Mouse (Mus musculus): ENCODE data around the gene Gm29797. TPM values are rescaled to one million over a fixed set of nuclear protein-coding genes. Genes with fewer than 3 reads are reported as not detected.

Gm29797 gene
- polyA plus RNA-seq, 1 experiment from 2014 or later, result not detected

DNA sequence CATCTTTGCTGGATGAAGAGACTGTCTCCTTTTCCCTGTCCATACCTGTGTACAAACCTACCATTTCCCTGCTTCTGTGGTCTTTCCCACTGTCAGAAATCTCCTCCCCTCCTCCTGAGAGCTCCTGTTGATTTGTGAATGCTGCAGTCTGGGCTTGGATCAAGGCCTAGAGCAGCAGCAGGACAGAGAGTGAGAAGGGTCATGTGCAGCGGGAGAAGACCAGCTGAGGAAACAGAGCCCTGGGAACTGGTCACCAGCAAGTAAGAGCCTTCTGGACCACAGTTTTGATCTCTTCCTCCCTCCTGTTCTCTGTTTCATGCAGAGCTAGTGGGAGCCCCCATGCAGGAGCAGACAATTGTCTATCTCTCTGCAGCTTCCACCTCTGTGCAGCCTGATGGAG is 38.9 kb downstream of the Gm29797 start:
- Histone ChIP-seq H3K4me3 (ENCODE audit: low read depth, low read length) (no peak overlapping the region), H3K4me2 (ENCODE audit: low read depth) (no peak overlapping the region), H3K27me3 (ENCODE audit: control insufficient read depth, insufficient read depth, low read length) (no peaks in the 10 kb centered on the region), H3K9me3 (ENCODE audit: control insufficient read depth, low read length) (no peaks in the 10 kb centered on the region), H3K36me3 (ENCODE audit: control insufficient read depth, insufficient read depth, low read length) (no peaks in the 10 kb centered on the region), H3K9ac (ENCODE audit: low read length) (no peak overlapping the region), H3K27ac (ENCODE audit: low read depth, low read length) (no peak overlapping the region), H3K4me1 (ENCODE audit: control insufficient read depth, insufficient read depth, low read length) (peaks cover 8% of the 10 kb centered on the region)
- 79% methylated on average over 1 of the region's 1 CpGs for WGBS
- no peak for ATAC-seq (ENCODE audit: insufficient read depth, low FRiP score, low TSS enrichment)
- DNase-seq (ENCODE audit: low spot score), result no peak

DNA sequence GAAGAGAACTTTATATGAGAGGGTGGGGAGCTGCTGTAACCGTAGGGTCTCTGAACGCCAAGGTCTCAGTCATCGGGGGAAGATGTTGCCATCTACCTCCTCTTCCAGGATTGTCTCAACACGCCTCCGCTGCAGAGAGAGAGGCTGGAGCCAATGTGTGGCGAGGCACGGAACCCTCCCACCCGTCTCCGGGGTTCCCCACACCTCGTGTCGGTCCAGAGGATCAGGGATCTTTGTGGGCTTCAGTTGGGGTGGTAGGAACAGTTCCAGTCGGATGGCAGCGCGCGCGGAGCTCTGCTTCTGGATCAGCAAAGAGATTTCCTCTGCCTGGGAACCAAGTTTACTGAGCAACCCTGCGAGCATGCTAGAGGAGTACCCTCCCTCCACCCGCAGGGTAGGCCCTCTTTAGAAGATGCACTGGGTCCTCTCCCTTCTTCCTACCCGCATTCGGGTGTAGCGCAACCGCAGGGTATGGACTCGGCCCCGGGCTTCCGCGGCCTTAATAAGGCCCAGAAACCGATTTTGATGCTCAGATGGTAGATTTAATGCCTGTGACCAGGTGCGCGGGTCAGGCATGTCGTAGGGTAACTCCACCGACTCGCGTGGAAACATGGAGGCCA is 40.1 kb downstream of the Gm29797 start:
- WGBS, result 72% methylated on average over 33 of the region's 33 CpGs
- DNase-seq (ENCODE audit: low spot score) (no peak), ATAC-seq (ENCODE audit: insufficient read depth, low FRiP score, low TSS enrichment) (no peak)
- no peak overlapping the region for H3K9ac ChIP-seq (ENCODE audit: low read length)
- H3K4me1 ChIP-seq (ENCODE audit: control insufficient read depth, insufficient read depth, low read length), result peaks cover 8% of the 10 kb centered on the region
- no peak overlapping the region for H3K27ac ChIP-seq (ENCODE audit: low read depth, low read length)
- no peaks in the 10 kb centered on the region for H3K27me3 ChIP-seq (ENCODE audit: control insufficient read depth, insufficient read depth, low read length)
- H3K36me3 ChIP-seq (ENCODE audit: control insufficient read depth, insufficient read depth, low read length), result no peaks in the 10 kb centered on the region
- H3K4me3 ChIP-seq (ENCODE audit: low read depth, low read length), result no peak overlapping the region
- no peak overlapping the region for H3K4me2 ChIP-seq (ENCODE audit: low read depth)
- no peaks in the 10 kb centered on the region for H3K9me3 ChIP-seq (ENCODE audit: control insufficient read depth, low read length)

DNA sequence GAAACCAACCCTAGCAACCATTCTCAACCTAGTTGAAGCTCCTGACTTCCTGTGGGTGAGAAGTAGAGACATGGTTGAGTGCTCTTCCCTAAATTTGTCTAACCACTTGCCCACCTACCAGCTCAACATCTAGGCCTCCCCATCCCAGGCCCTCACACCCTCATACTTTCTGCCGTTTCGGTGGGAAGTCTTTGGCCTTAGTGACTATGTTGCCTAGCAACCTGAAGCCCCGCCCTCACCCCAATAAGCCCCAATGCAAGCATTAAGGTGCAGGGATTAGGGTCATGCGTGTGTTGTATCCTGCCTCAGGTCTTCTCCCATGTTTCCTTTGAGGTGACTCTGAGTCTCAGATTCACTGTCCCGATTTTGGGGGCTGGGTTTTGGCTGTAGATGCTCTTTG is 41.4 kb downstream of the Gm29797 start, which contains the start of gene Lkaaear1:
Gene Lkaaear1, minus strand, starts transcription at position 202 of the 400 bp plus-strand sequence.
- no peaks in the 10 kb centered on the region for H3K27me3 ChIP-seq (ENCODE audit: control insufficient read depth, insufficient read depth, low read length)
- no peak within 1 kb of the TSS for H3K4me2 ChIP-seq (ENCODE audit: low read depth)
- H3K4me3 ChIP-seq (ENCODE audit: low read depth, low read length), result no peak within 1 kb of the TSS
- no peaks in the 10 kb centered on the region for H3K36me3 ChIP-seq (ENCODE audit: control insufficient read depth, insufficient read depth, low read length)
- no peak within 1 kb of the TSS for H3K27ac ChIP-seq (ENCODE audit: low read depth, low read length)
- 47% methylated on average over 5 of the region's 5 CpGs for WGBS
- no peaks in the 10 kb centered on the region for H3K9me3 ChIP-seq (ENCODE audit: control insufficient read depth, low read length)
- H3K4me1 ChIP-seq (ENCODE audit: control insufficient read depth, insufficient read depth, low read length), result no peaks in the 10 kb centered on the region; the same call in 1 of the 2 replicates
- ATAC-seq (ENCODE audit: insufficient read depth, low FRiP score, low TSS enrichment) (no peak), DNase-seq (ENCODE audit: low spot score) (no peak)
- H3K9ac ChIP-seq (ENCODE audit: low read length), result no peak within 1 kb of the TSS

GRCm38 (mm10) chr2:181706668-181707067 is 49.8 kb downstream of the Gm29797 start:
- no peaks in the 10 kb centered on the region for H3K27me3 ChIP-seq (ENCODE audit: control insufficient read depth, insufficient read depth, low read length)
- H3K4me3 ChIP-seq (ENCODE audit: low read depth, low read length), result no peak overlapping the region
- no peaks in the 10 kb centered on the region for H3K4me1 ChIP-seq (ENCODE audit: control insufficient read depth, insufficient read depth, low read length)
- no peak overlapping the region for H3K27ac ChIP-seq (ENCODE audit: low read depth, low read length)
- no peaks in the 10 kb centered on the region for H3K36me3 ChIP-seq (ENCODE audit: control insufficient read depth, insufficient read depth, low read length)
- no peak overlapping the region for H3K9ac ChIP-seq (ENCODE audit: low read length)
- H3K4me2 ChIP-seq (ENCODE audit: low read depth), result no peak overlapping the region
- DNase-seq (ENCODE audit: low spot score), result no peak
- ATAC-seq (ENCODE audit: insufficient read depth, low FRiP score, low TSS enrichment), result no peak
- no peaks in the 10 kb centered on the region for H3K9me3 ChIP-seq (ENCODE audit: control insufficient read depth, low read length)
- 51% methylated on average over 4 of the region's 4 CpGs for WGBS

Other genes starting within 250 kb of the Gm29797 start
- 20.2 and 21.9 TPM in 2 replicates for gene Zbtb46, start 197.6 kb upstream of the Gm29797 start, polyA plus RNA-seq (2014; fragmentation: Nextera tagmentation; extraction: Ambion mirVana)
- gene Abhd16b, start 163.8 kb upstream of the Gm29797 start, polyA plus RNA-seq (2014; fragmentation: Nextera tagmentation; extraction: Ambion mirVana), result 0.22 TPM in 1 of 2 replicates, not detected in the other
- gene Tpd52l2, start 159.9 kb upstream of the Gm29797 start, polyA plus RNA-seq (2014; fragmentation: Nextera tagmentation; extraction: Ambion mirVana), result 141 and 142 TPM in 2 replicates
- gene Dnajc5, start 136.5 kb upstream of the Gm29797 start, polyA plus RNA-seq (2014; fragmentation: Nextera tagmentation; extraction: Ambion mirVana), result 107 and 120 TPM in 2 replicates
- gene Uckl1, start 72.1 kb upstream of the Gm29797 start, polyA plus RNA-seq (2014; fragmentation: Nextera tagmentation; extraction: Ambion mirVana), result 51.8 and 52.2 TPM in 2 replicates
- gene Prpf6, start 65.2 kb upstream of the Gm29797 start, polyA plus RNA-seq (2014; fragmentation: Nextera tagmentation; extraction: Ambion mirVana), result 74.8 and 85.1 TPM in 2 replicates
- 38.1 and 39.5 TPM in 2 replicates for gene Zfp512b, start 64.2 kb upstream of the Gm29797 start, polyA plus RNA-seq (2014; fragmentation: Nextera tagmentation; extraction: Ambion mirVana)
- 74.6 and 90.1 TPM in 2 replicates for gene Samd10, start 57.8 kb upstream of the Gm29797 start, polyA plus RNA-seq (2014; fragmentation: Nextera tagmentation; extraction: Ambion mirVana)
- gene Sox18, start 14.6 kb downstream of the Gm29797 start, polyA plus RNA-seq (2014; fragmentation: Nextera tagmentation; extraction: Ambion mirVana), result 17.6 and 18.1 TPM in 2 replicates
- gene Tcea2, start 23.3 kb downstream of the Gm29797 start, polyA plus RNA-seq (2014; fragmentation: Nextera tagmentation; extraction: Ambion mirVana), result 20.9 and 26.6 TPM in 2 replicates
- gene Rgs19, start 36.9 kb downstream of the Gm29797 start, polyA plus RNA-seq (2014; fragmentation: Nextera tagmentation; extraction: Ambion mirVana), result 66.6 and 68.9 TPM in 2 replicates
- not detected in 2 replicates for gene Lkaaear1, start 41.4 kb downstream of the Gm29797 start, polyA plus RNA-seq (2014; fragmentation: Nextera tagmentation; extraction: Ambion mirVana)
- gene Oprl1, start 58.0 kb downstream of the Gm29797 start, polyA plus RNA-seq (2014; fragmentation: Nextera tagmentation; extraction: Ambion mirVana), result 19.9 and 21.5 TPM in 2 replicates
- gene Myt1, start 106.3 kb downstream of the Gm29797 start, polyA plus RNA-seq (2014; fragmentation: Nextera tagmentation; extraction: Ambion mirVana), result 36.6 and 42.3 TPM in 2 replicates
- gene Pcmtd2, start 180.8 kb downstream of the Gm29797 start, polyA plus RNA-seq (2014; fragmentation: Nextera tagmentation; extraction: Ambion mirVana), result 31.9 and 33.1 TPM in 2 replicates
- 91.3 and 101 TPM in 2 replicates for gene Polr3k, start 207.3 kb downstream of the Gm29797 start, polyA plus RNA-seq (2014; fragmentation: Nextera tagmentation; extraction: Ambion mirVana)